Mouse (Mus musculus): ENCODE measurements at regions not wholly inside any gene's neighbourhood (a gene's known extent, or its start where the extent isn't known, plus 50 kb on each side); places are given as distances from the start of the nearest gene placed in this dataset.

DNA sequence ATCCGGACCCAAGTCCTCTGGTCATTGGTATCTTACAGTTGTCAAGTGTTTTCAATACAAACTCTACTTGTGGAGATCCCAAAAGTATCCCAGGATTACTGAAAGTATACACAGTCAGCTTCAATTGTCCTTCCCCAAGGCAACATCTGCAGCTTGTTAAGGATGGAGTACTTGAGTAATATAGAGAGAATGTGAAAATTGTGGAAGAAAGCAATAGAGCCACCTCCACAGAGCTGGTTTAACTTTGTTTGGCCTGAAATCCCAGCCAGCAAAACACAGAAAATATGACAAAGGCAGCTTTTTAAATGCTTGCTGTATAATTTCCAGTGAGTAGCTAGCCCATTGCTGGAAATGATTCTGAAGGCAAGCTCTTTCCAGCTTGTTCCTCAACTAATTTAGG, 217.0 kb upstream of the Tbl1xr1 start:
- Histone ChIP-seq H3K36me3 (ENCODE audit: control insufficient read depth, insufficient read depth) (no peaks in the 10 kb centered on the region), H3K4me3 (no peak overlapping the region)

DNA sequence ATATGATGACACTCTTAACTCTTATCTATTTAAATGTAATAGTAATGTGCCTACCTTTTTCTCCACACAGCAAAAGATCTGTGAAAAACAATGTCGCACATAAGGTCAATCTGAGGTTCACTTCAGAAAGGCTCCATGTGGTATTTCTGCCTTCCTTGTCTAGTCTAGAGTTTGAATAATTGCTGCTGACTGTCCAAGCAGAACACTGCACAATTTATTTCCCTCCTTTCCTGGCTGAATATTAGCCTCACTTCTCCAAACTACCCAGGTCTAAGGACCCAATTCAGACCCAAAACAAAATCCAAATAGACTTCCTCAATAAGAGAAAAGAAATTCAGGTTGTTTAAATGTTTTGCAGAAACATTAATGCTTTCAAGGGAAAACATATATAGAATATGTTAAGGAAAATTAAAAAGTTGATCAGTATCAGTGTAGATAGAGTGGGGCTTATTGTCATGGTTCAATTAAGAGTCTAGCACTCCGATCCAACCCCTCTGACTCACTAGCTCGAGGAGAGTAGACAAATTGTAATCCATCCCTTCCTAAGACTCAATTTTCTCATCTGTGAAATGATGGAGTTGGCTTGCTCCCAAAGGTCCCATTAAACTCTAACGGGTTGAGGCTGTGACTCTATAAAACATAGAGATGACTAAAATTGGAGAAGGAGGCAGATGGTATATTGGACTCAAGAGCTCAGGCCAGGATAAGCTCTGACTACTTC, 215.4 kb upstream of the Tbl1xr1 start:
- H3ac ChIP-seq (ENCODE audit: control insufficient read depth, insufficient read length) = no peak overlapping the region
- no peak overlapping the region for H3K4me3 ChIP-seq
- H3K36me3 ChIP-seq (ENCODE audit: control insufficient read depth, insufficient read depth) = no peaks in the 10 kb centered on the region
- H3K4me2 ChIP-seq (ENCODE audit: low read depth) = no peak overlapping the region
- no peaks in the 10 kb centered on the region for H3K27me3 ChIP-seq (ENCODE audit: control insufficient read depth, insufficient read depth, insufficient read length)
- H3K79me2 ChIP-seq (ENCODE audit: control insufficient read depth, insufficient read depth) = no peaks in the 10 kb centered on the region
- TF ChIP-seq REST (IDR thresholded peaks at IDR 0.05; ENCODE audit: insufficient read depth, insufficient read length) (no peak), MYOG (IDR thresholded peaks at IDR 0.05; ENCODE audit: control insufficient read depth in 1 of 3, insufficient read depth in 1 of 3, insufficient read length in 2 of 3, low read depth in 2 of 3) (no peak), MYOD1 (IDR thresholded peaks at IDR 0.05; ENCODE audit: control insufficient read depth in 1 of 3, insufficient read length in 2 of 3, low read depth in 2 of 3) (no peak), SRF (IDR thresholded peaks at IDR 0.05; ENCODE audit: control insufficient read depth, insufficient read length, low read depth) (no peak), TCF12 (IDR thresholded peaks at IDR 0.05; ENCODE audit: insufficient read depth, poor library complexity, severe bottlenecking) (no peak), POLR2A (IDR thresholded peaks at IDR 0.05; ENCODE audit: insufficient read length, low read depth) (no peak)

More for the DNA sequence above, 217.0 kb upstream of the Tbl1xr1 start:
- no peak overlapping the region for H3ac ChIP-seq (ENCODE audit: control insufficient read depth, insufficient read length)
- TF ChIP-seq TCF12 (IDR thresholded peaks at IDR 0.05; ENCODE audit: insufficient read depth, poor library complexity, severe bottlenecking) = no peak
- TF ChIP-seq SRF (IDR thresholded peaks at IDR 0.05; ENCODE audit: control insufficient read depth, insufficient read length, low read depth) = no peak
- no peak for TF ChIP-seq MYOD1 (IDR thresholded peaks at IDR 0.05; ENCODE audit: control insufficient read depth in 1 of 3, insufficient read length in 2 of 3, low read depth in 2 of 3)
- TF ChIP-seq TCF3 (IDR thresholded peaks at IDR 0.05; ENCODE audit: insufficient read length, low read depth) = no peak
- TF ChIP-seq REST (IDR thresholded peaks at IDR 0.05; ENCODE audit: insufficient read depth, insufficient read length) = no peak
- TF ChIP-seq POLR2A (IDR thresholded peaks at IDR 0.05; ENCODE audit: insufficient read length, low read depth) = no peak
- no peak for TF ChIP-seq MYOG (IDR thresholded peaks at IDR 0.05; ENCODE audit: control insufficient read depth in 1 of 3, insufficient read depth in 1 of 3, insufficient read length in 2 of 3, low read depth in 2 of 3)
- TF ChIP-seq USF1 (IDR thresholded peaks at IDR 0.05; ENCODE audit: low read depth) = no peak
- TF ChIP-seq E2F4 (IDR thresholded peaks at IDR 0.05; ENCODE audit: insufficient read depth) = no peak
- TF ChIP-seq CEBPB (IDR thresholded peaks at IDR 0.05; ENCODE audit: insufficient read depth, poor library complexity, severe bottlenecking) = no peak
- no peak for TF ChIP-seq MAX (IDR thresholded peaks at IDR 0.05; ENCODE audit: low read depth)
- TF ChIP-seq POLR2AphosphoS2 (IDR thresholded peaks at IDR 0.05; ENCODE audit: insufficient read length, low read depth) = no peak
- no peaks in the 10 kb centered on the region for H3K27me3 ChIP-seq (ENCODE audit: control insufficient read depth, insufficient read depth, insufficient read length)
- no peak overlapping the region for H3K4me2 ChIP-seq (ENCODE audit: low read depth)
- H3K79me2 ChIP-seq (ENCODE audit: control insufficient read depth, insufficient read depth) = no peaks in the 10 kb centered on the region

DNA sequence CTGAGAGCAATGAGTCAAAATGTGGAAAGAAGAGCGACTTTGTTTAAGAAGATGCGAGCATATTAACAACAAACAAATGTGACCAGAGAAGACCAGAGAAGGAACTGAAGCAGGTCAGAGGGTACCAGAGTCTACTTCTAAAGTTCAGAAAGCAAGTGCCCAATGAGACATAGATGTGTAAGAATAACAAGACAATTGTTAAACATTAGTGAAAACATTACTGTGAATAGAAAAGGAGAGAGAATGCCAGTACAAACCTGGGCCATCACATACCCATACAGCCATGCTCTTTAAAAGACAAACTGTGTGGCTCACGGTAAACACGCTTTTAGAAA, 214.8 kb upstream of the Tbl1xr1 start:
- Histone ChIP-seq H3K36me3 (ENCODE audit: control insufficient read depth, insufficient read depth) (no peaks in the 10 kb centered on the region), H3K79me2 (ENCODE audit: control insufficient read depth, insufficient read depth) (no peaks in the 10 kb centered on the region), H3ac (ENCODE audit: control insufficient read depth, insufficient read length) (no peak overlapping the region), H3K27me3 (ENCODE audit: control insufficient read depth, insufficient read depth, insufficient read length) (no peaks in the 10 kb centered on the region), H3K4me2 (ENCODE audit: low read depth) (no peak overlapping the region), H3K4me3 (no peak overlapping the region)
- TF ChIP-seq POLR2AphosphoS2 (IDR thresholded peaks at IDR 0.05; ENCODE audit: insufficient read length, low read depth) (no peak), POLR2A (IDR thresholded peaks at IDR 0.05; ENCODE audit: insufficient read length, low read depth) (no peak), E2F4 (IDR thresholded peaks at IDR 0.05; ENCODE audit: insufficient read depth) (no peak), SRF (IDR thresholded peaks at IDR 0.05; ENCODE audit: control insufficient read depth, insufficient read length, low read depth) (no peak), TCF12 (IDR thresholded peaks at IDR 0.05; ENCODE audit: insufficient read depth, poor library complexity, severe bottlenecking) (no peak), TCF3 (IDR thresholded peaks at IDR 0.05; ENCODE audit: insufficient read length, low read depth) (no peak), MYOG (IDR thresholded peaks at IDR 0.05; ENCODE audit: control insufficient read depth in 1 of 3, insufficient read depth in 1 of 3, insufficient read length in 2 of 3, low read depth in 2 of 3) (no peak), CEBPB (IDR thresholded peaks at IDR 0.05; ENCODE audit: insufficient read depth, poor library complexity, severe bottlenecking) (no peak)

DNA sequence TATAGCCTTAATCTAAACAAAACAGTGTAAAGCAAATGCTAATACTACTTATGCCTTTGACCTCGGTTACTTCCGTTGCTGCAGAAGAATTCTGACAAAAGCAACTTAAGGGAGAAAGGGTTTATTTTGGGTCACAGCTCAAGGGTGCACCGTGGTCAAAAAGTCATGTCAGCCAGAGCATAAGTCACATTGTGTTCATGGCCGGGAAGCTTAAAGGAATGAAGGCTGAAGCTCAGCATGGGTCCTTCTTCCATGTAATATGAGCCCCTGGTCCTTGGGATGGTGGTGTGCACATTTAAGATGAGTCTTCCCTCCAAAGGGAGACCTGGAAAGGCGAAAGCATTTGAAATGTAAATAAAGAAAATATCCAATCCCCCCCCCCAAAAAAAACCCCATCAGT, 212.1 kb upstream of the Tbl1xr1 start:
- Histone ChIP-seq H3K4me3 (no peak overlapping the region), H3K36me3 (ENCODE audit: control insufficient read depth, insufficient read depth) (no peaks in the 10 kb centered on the region), H3K27me3 (ENCODE audit: control insufficient read depth, insufficient read depth, insufficient read length) (no peaks in the 10 kb centered on the region), H3K4me2 (ENCODE audit: low read depth) (no peak overlapping the region), H3ac (ENCODE audit: control insufficient read depth, insufficient read length) (no peak overlapping the region), H3K79me2 (ENCODE audit: control insufficient read depth, insufficient read depth) (no peaks in the 10 kb centered on the region)
- no peak for TF ChIP-seq MYOD1 (IDR thresholded peaks at IDR 0.05; ENCODE audit: control insufficient read depth in 1 of 3, insufficient read length in 2 of 3, low read depth in 2 of 3)
- no peak for TF ChIP-seq CEBPB (IDR thresholded peaks at IDR 0.05; ENCODE audit: insufficient read depth, poor library complexity, severe bottlenecking)

DNA sequence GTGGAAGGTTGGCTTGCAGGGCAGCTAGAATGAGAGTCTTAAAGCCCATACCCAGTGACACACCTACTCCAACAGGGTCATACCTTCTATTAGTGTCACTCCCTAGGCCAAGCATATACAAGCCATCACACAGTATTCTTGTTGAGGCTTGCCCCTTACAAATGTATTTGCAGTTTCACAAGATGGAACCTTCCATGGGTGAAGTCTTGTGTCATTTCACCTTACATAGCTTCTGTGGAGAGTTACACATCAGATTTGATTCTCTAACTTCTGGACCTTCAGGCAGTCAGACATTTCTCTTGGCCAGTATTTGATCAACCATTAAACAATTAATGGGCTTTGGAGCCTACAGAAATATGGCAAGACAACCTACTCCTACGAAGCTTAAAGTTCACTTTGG, 210.6 kb upstream of the Tbl1xr1 start:
- H3K36me3 ChIP-seq (ENCODE audit: control insufficient read depth, insufficient read depth) = no peaks in the 10 kb centered on the region
- no peaks in the 10 kb centered on the region for H3K79me2 ChIP-seq (ENCODE audit: control insufficient read depth, insufficient read depth)
- H3K27me3 ChIP-seq (ENCODE audit: control insufficient read depth, insufficient read depth, insufficient read length) = no peaks in the 10 kb centered on the region
- no peak overlapping the region for H3ac ChIP-seq (ENCODE audit: control insufficient read depth, insufficient read length)
- H3K4me2 ChIP-seq (ENCODE audit: low read depth) = no peak overlapping the region
- TF ChIP-seq REST (IDR thresholded peaks at IDR 0.05; ENCODE audit: insufficient read depth, insufficient read length) (no peak), MYOG (IDR thresholded peaks at IDR 0.05; ENCODE audit: control insufficient read depth in 1 of 3, insufficient read depth in 1 of 3, insufficient read length in 2 of 3, low read depth in 2 of 3) (no peak), E2F4 (IDR thresholded peaks at IDR 0.05; ENCODE audit: insufficient read depth) (no peak), CEBPB (IDR thresholded peaks at IDR 0.05; ENCODE audit: insufficient read depth, poor library complexity, severe bottlenecking) (no peak), TCF3 (IDR thresholded peaks at IDR 0.05; ENCODE audit: insufficient read length, low read depth) (no peak)
- no peak overlapping the region for H3K4me3 ChIP-seq
